Mouse (Mus musculus) heart, postnatal 0 days (tissue): ENCODE data around the gene Irf2. TPM values are rescaled to one million over a fixed set of nuclear protein-coding genes. Genes with fewer than 3 reads are reported as not detected.
A peak's percentile ranks its signal among the peaks of the same experiment; 100 is the strongest.

Source experiments
- ATAC-seq: fragments of 200-750 bp; cut with Nextera tagmentation; 2 replicates; pipeline ENCODE4 v1.8.0; 2017; ENCODE audit warnings: low read depth, moderate number of reproducible peaks, moderate library complexity; ENCODE audit not compliant: insufficient read depth
- DNase-seq: peaks from one replicate; pipeline ENCODE4 v3.0.0-alpha.2; 2016; ENCODE audit warnings: low spot score
- H3K27ac ChIP-seq: fragments of 300-500 bp; sonication (generic); 2 replicates; pipeline ENCODE4 v1.5.1; 2014; ENCODE audit warnings: low read depth, mild to moderate bottlenecking
- H3K27me3 ChIP-seq: fragments of 300-500 bp; sonication (generic); 2 replicates; pipeline ENCODE4 v1.6.1; 2014; ENCODE audit warnings: low read length, mixed read lengths; ENCODE audit not compliant: control insufficient read depth, insufficient read depth
- H3K36me3 ChIP-seq: fragments of 300-500 bp; sonication (generic); replicated peaks from 2 replicates; pipeline ENCODE4 v1.6.1; 2014; ENCODE audit warnings: low read length, mixed read lengths; ENCODE audit not compliant: control insufficient read depth, insufficient read depth
- H3K4me1 ChIP-seq: fragments of 300-500 bp; sonication (generic); 2 replicates; pipeline ENCODE4 v1.6.1; 2014; ENCODE audit warnings: antibody characterized with exemption; ENCODE audit not compliant: control insufficient read depth, insufficient read depth
- H3K4me2 ChIP-seq: fragments of 300-500 bp; sonication (generic); 2 replicates; pipeline ENCODE4 v1.6.1; 2014; ENCODE audit warnings: low read depth, mild to moderate bottlenecking, low read length, moderate library complexity
- H3K4me3 ChIP-seq: fragments of 300-500 bp; sonication (generic); 2 replicates; pipeline ENCODE4 v1.5.1; 2014; ENCODE audit warnings: low read depth, low read length
- H3K9ac ChIP-seq: fragments of 300-500 bp; sonication (generic); replicated peaks from 2 replicates; pipeline ENCODE4 v1.6.1; 2014; ENCODE audit warnings: low read depth, low read length, mixed read lengths
- H3K9me3 ChIP-seq: fragments of 300-500 bp; sonication (generic); replicated peaks from 2 replicates; pipeline ENCODE4 v1.6.1; 2016; ENCODE audit warnings: low read length; ENCODE audit not compliant: control insufficient read depth
- CTCF ChIP-seq: IDR thresholded peaks from 2 replicates; pipeline ENCODE4 v1.5.1; 2016; ENCODE audit warnings: antibody characterized with exemption, control low read depth, low read depth
- EP300 ChIP-seq: IDR thresholded peaks from 2 replicates; pipeline ENCODE4 v1.6.1; 2016; ENCODE audit warnings: antibody characterized with exemption, low read depth
- WGBS: fragments of 180-500 bp; shearing (Covaris S2); extraction: QIAGEN DNeasy Blood & Tissue Kit; methylation state at CpG from one replicate; pipeline ENCODE4 v1.1.7; 2014; 5-methylcytosine and 5-hydroxymethylcytosine counted together
- polyA plus RNA-seq: library from polyadenylated mRNA; unstranded; fragments of >200 nt; fragmentation: Nextera tagmentation; extraction: Ambion mirVana; gene quantifications from 2 replicates; pipeline ENCODE4 v1.2.1, GENCODE M21; 2015
- total RNA-seq: library from RNA; depleted of rRNA; stranded (reverse); fragments of >200 nt; gene quantifications from 2 replicates; pipeline ENCODE4 v1.2.3, GENCODE M21; 2014; ENCODE audit warnings: low replicate concordance; rRNA removed

Irf2 gene
- total RNA-seq (3.5 and 4.6 TPM in 2 replicates), polyA plus RNA-seq (22.2 and 22.5 TPM in 2 replicates)

DNA sequence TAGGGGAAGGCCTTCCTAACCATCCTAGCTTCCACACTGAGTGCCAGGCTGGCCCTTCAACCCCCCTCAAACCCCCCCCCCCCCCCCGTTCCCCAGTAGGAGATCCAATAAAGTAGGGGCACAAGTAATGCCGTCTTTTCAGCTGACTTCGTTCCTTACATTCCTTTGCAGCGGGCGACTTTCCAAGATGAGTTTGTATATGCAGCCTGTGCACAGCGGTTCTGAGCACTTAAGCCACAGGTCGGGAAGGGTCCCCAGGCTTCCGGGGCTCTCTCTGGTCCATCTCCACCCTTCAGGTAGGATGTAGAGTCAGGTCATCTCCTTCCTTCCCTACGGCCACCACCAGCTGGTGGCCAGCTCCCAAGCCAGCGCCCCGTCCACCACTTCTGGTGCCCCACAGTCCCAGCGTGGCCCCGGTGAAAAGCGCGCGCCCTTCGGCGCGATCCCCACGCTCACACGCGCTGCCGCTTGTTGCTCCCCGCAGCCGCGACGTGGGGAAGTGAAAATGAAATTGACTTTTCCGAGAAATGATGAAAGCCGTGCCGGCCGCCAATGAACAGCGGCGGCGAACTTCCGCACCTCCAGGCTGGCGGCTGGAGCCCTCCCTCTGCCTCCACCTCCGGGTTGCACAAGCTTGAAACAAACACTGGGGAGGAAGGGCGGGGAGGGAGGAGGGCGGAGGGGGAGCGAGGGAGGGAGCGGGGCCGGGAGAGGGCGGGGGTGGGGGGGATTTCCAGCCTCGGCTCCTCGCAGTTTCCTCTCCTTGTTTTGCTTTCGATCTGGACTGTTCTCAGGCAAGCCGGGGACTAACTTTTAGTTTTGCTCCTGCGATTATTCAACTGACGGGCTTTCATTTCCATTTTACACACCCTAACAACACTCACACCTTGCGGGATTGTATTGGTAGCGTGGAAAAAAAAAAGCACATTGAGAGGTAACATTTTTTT, at the start of gene Irf2:
Irf2 (plus strand) TSS at position 730 of the 947 bp plus-strand sequence.
- no peaks in the 10 kb centered on the region for H3K9me3 ChIP-seq
- peak within 1 kb of the TSS; percentile 94 for H3K27ac ChIP-seq
- H3K27me3 ChIP-seq, result no peaks in the 10 kb centered on the region
- H3K4me2 ChIP-seq, result peak within 1 kb of the TSS; percentile 69
- 1% methylated on average over 48 of the region's 51 CpGs for WGBS
- DNase-seq, result peak; percentile 95
- peak within 1 kb of the TSS; percentile 87 for H3K9ac ChIP-seq
- peak; percentile 85 for ATAC-seq
- H3K36me3 ChIP-seq, result no peaks in the 10 kb centered on the region
- H3K4me3 ChIP-seq, result peak within 1 kb of the TSS; percentile 81
- H3K4me1 ChIP-seq, result peaks cover 31% of the 10 kb centered on the region
- TF ChIP-seq CTCF (no peak), EP300 (peak; percentile 67)

DNA sequence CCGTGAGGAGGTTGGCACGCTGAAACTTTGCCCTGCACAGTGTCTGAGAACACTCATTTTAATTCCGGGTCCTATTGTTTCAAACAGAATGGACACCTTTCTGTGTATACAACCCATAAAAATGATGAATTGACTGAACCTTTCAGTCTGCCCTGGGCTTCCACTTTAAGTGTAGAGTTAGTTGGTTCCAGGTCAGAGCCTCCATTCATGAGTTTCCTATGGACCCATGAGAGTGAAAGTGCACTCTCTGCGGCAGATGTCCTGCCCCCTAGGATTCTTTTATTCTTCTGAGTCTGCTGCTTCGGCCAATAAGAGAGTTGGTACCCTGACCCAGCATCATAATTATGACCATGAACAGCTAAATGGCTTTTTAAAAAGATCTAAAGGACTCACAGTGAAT, 49.4 kb upstream of the Irf2 start:
- Histone ChIP-seq H3K9me3 (no peaks in the 10 kb centered on the region), H3K9ac (no peak overlapping the region), H3K27me3 (no peaks in the 10 kb centered on the region), H3K4me1 (no peaks in the 10 kb centered on the region), H3K36me3 (no peaks in the 10 kb centered on the region), H3K4me3 (no peak overlapping the region), H3K27ac (no peak overlapping the region), H3K4me2 (no peak overlapping the region)
- no peak for ATAC-seq
- no peak for TF ChIP-seq EP300
- TF ChIP-seq CTCF, result no peak
- 75% methylated on average over 5 of the region's 5 CpGs for WGBS
- no peak for DNase-seq

DNA sequence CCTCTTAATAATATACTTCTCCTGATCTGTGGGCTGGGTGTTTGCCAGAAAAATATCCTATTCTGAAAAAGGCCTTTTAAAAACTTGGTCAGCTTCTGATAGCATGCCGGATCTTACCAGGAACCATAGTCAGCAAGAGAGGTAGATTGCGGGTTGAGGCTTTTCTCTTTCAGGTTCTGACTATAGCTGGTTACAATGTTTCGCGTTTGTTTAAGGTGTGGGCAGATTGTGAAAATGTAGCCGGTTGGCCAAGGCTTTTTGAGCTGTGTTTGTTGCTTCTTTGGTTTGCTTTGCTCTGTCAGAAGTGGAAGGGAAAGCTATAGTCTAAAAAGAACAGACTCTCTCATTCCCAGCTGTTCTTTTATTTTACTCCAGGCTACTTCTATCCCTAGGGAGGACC, 49.0 kb upstream of the Irf2 start:
- H3K27me3 ChIP-seq, result no peaks in the 10 kb centered on the region
- no peaks in the 10 kb centered on the region for H3K36me3 ChIP-seq
- no peak overlapping the region for H3K4me3 ChIP-seq
- no peaks in the 10 kb centered on the region for H3K9me3 ChIP-seq
- H3K4me1 ChIP-seq, result no peaks in the 10 kb centered on the region
- WGBS, result 79% methylated on average over 5 of the region's 5 CpGs
- no peak overlapping the region for H3K4me2 ChIP-seq
- no peak overlapping the region for H3K27ac ChIP-seq
- ATAC-seq (no peak), DNase-seq (no peak)
- TF ChIP-seq CTCF (no peak), EP300 (no peak)
- no peak overlapping the region for H3K9ac ChIP-seq

DNA sequence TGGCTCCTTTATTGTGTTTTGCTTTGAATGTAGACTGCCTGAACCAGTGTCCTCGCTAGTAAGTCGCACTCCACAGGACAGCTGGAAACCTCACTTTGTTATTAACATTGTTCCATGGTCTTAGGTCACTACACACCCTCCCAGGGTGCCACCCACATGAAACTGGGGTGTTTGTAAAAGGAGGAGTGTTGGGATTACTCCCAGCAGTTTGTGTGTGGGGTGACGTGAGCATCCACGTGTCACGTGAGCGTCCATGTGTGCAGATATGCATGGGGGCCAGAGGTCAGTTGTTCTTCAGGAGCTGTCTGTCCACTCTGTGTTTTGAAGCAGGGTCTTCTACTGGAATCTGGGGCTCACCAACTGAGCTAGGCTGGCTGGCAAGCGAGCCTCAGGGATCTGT, 48.2 kb upstream of the Irf2 start:
- no peak for DNase-seq
- H3K27me3 ChIP-seq, result no peaks in the 10 kb centered on the region
- no peak overlapping the region for H3K9ac ChIP-seq
- no peak overlapping the region for H3K27ac ChIP-seq
- 76% methylated on average over 7 of the region's 7 CpGs for WGBS
- no peak for TF ChIP-seq EP300
- no peak for TF ChIP-seq CTCF
- no peak for ATAC-seq
- no peaks in the 10 kb centered on the region for H3K36me3 ChIP-seq
- H3K4me1 ChIP-seq, result no peaks in the 10 kb centered on the region
- no peak overlapping the region for H3K4me3 ChIP-seq
- no peaks in the 10 kb centered on the region for H3K9me3 ChIP-seq
- H3K4me2 ChIP-seq, result no peak overlapping the region

DNA sequence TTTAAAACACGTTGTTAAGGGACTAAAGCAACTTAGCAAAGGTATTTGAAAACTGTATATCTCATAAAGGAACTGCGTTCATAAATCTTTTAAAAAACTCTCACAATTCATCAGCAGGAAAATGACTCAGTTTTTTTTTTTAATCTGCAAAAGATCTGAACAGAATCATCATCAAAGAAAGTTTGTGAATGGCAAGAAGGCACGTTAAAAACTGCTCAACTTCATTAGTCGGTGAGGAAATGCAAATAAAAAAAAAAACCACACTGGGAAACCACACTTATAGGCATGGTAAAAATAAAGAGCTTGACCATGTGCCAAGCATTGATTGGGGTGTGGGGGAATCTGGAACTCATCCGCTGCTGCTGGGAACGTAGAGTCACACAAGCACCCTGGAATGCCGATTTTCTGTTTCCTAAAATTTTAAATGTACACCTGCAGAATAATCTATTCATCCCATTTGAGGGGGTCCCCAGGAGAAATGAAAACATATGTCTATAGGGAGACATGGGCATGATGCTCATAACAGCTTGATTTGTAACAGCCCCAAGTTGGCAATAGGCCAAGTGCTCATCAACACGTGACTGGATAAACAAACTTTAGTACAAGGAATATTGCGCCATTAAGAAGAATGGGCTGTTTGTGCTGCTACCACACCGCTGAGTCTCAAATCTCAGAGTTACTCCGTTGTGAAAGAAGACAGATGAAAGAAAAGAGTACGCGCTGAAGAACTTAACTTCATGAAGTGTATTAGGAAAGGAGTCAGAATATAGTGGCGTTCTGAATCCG, 43.1 kb upstream of the Irf2 start:
- Histone ChIP-seq H3K9ac (no peak overlapping the region), H3K36me3 (no peaks in the 10 kb centered on the region), H3K27ac (no peak overlapping the region), H3K4me1 (no peaks in the 10 kb centered on the region), H3K9me3 (no peaks in the 10 kb centered on the region), H3K4me3 (no peak overlapping the region), H3K27me3 (no peaks in the 10 kb centered on the region), H3K4me2 (no peak overlapping the region)
- no peak for DNase-seq
- 68% methylated on average over 15 of the region's 15 CpGs for WGBS
- no peak for ATAC-seq
- TF ChIP-seq EP300 (no peak), CTCF (no peak)
